Mouse (Mus musculus): ENCODE measurements around the gene Fgfr3.
A peak's percentile ranks its signal among the peaks of the same experiment; 100 is the strongest.

Gene Fgfr3

DNA sequence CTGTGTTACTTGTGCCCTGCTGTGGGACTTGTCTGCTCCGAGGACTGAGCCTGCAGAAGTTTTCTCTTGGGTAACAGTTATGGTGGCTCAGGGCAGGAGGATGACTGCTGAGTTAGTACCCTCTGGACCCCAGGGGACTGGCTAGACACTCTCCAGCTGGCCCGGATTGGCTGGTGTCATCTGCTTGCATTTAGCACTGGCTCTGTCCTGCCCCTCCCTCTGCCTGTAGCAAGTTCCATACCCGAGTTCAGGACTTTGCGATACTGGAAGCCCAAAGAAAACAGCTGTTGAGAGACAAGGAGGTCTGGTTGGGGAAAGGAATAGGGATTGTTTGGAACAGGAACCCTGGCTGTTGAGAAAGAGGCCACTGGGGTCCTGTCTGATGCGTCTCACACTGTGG is 9.0 kb downstream of the Fgfr3 start:
- no peak for DNase-seq (ENCODE audit: low spot score)

DNA sequence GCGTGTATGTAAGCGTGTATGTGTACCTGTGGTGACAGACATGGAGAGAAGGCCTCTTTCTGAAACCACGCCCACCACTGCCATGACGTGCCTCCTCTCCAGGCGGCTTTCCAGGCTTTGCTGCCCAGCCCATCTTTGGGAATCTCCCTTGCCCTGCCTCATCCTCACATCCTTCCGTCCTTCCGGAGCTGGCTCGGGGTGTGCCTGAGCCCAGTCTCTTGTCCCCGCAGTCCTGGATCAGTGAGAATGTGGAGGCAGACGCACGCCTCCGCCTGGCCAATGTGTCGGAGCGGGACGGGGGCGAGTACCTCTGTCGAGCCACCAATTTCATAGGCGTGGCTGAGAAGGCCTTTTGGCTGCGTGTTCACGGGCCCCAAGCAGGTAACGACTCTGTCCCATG is 9.6 kb downstream of the Fgfr3 start:
- no peak for DNase-seq (ENCODE audit: low spot score)

DNA sequence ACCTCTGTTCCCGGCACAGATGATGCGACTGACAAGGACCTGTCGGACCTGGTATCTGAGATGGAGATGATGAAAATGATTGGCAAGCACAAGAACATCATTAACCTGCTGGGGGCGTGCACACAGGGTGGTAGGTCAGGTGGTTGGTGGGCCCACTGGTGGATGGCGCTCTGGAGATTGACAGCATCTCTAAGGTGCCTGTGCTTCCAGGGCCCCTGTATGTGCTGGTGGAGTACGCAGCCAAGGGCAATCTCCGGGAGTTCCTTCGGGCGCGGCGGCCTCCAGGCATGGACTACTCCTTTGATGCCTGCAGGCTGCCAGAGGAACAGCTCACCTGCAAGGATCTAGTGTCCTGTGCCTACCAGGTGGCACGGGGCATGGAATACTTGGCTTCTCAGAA is 12.4 kb downstream of the Fgfr3 start:
- no peak for DNase-seq (ENCODE audit: low spot score)

GRCm38 (mm10) chr5:33735412-33736092 is 14.1 kb downstream of the Fgfr3 start:
- DNase-seq (ENCODE audit: low spot score): no peak

DNA sequence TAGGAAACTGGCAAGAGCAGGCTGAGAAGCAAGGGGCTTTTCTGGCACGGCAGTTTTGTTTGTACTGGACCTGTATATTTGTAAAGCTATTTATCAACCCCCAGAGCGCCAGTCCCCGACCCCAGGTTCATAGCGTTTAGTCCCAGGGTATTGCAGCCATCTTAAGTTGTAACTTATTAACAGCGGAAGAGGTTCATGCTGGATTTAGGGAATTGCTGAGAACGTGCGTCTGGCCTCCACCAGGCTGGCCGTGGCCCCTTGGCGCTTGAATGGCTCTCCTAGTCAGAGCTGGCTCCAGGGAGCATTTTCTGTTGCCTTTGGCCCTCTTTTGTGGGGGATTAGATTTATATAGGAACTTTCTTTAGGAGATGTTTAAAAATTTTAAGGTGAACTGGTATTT is 14.8 kb downstream of the Fgfr3 start:
- DNase-seq (ENCODE audit: low spot score): no peak

GRCm38 (mm10) chr5:33737903-33738321 is 16.4 kb downstream of the Fgfr3 start:
- DNase-seq (ENCODE audit: low spot score): peak; percentile 86

DNA sequence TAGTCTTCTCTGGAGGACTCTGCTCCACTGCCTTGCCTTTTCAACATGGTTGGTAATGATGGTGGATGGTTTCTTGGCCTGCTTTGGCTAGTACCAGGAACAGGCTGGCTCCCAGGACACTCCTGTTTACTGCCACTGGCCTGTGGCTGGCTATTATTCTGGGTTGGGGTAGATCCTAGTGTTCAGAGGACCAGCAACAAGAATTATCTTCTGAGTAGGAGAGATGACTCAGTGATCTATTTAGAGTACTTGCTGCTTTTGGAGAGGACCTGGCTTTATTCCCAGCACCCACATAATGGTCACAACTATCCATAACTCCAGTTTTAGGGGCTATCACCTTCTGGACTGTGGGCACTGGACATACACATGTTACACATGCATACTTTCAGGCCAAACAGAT is 16.9 kb downstream of the Fgfr3 start:
- DNase-seq (ENCODE audit: low spot score): no peak

DNA sequence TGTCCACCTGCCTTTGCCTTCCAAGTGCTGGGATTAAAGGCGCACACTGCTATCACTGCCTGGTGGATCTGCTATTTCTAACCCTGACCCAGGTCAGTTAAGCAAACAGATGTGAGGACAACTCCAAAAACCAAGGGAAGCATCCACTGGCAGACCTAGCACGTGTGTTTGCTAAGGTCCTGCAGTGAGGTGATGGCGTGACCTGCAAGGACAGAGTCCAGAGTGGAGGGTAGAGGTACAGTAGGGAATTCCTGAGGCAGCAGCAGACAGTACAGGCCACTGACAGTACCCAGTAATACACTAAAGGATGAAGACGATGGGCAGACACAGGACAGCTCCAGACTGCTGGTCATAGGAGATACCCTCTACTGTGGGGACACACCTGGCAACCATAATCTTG is 19.1 kb downstream of the Fgfr3 start:
- no peak for DNase-seq (ENCODE audit: low spot score)

DNA sequence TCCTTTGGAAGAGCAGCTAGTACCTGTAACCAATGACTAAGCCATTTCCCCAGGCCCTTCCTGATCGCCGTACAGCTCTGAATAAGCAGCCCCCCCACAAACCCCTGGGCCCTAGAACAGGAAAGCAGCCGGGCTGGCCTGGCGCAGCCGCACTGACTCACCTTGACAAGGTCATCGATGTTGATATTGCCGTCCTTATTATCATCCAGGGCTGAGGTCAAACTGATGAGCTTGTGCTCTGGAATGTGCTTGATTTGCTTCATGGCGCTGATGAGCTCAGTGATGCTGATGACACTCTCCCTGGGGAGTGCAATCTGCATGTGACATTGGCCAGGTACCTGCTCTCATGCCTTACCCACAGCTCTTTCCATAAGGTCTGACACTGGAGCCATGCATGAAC is 22.0 kb downstream of the Fgfr3 start:
- no peak for DNase-seq (ENCODE audit: low spot score)

- no peak for DNase-seq (ENCODE audit: low spot score)
These were observed 55.7 kb downstream of the Fgfr3 start for GRCm38 (mm10) chr5:33777195-33777594.

GRCm38 (mm10) chr5:33781964-33782344 is 60.5 kb downstream of the Fgfr3 start:
- DNase-seq (ENCODE audit: low spot score): no peak

DNA sequence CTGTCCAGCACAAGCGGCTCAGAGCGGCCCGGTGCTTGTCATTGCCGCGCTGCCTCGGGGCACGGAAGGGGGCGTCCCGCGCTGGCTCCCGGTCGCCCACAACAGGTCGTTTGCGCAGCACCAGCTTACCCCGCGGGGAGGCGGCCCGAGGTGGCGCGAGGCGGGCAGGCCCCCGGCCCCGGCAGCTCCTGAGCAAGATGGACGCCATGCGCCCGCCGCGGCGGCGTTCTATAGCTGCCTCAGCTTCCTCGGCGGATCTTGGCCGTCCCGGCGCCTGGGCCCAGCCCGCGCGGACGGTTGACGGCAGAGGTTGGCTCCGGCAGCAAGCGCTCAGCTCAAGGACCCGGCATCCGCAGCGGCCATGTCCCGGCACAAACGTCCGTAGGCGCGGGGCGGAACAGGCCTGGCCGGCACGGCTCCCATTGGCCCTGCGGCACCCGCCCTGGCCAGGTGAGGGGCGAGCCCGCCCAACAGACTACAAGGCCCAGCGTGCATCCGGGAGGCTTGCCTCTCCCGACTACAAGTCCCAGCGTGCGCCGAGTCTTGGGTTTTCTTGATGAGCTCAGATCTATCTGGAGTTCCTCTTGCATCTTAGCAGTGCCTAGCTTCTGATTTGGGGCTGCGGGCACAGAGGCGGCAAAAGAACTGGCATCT is 61.0 kb downstream of the Fgfr3 start, which contains the start of gene Letm1:
Gene Letm1, minus strand, starts transcription at position 473 of the 654 bp plus-strand sequence.
- DNase-seq (ENCODE audit: low spot score): peak; percentile 98

DNA sequence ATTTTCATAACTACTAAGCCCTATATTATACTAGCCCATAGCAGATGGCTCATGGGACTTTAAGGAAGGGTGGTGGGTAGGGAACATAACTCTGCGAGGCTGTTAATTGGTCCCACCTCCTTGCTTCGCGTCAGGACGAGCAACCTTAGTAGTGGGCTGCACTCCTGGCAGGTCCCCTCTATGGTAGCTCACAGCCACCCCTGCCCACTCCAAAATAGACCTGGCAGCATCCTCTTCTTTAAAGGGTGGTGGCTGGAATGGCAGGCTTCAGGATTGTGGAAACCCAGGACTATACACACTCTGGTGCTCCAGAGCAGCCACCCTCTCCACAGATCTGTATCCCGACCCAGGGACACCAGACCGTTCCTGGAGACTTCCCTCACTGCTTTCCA is 61.5 kb downstream of the Fgfr3 start:
- DNase-seq (ENCODE audit: low spot score): no peak

All from embryo, embryonic 10.5 days (tissue).